ENCODE assay signal across 8 mouse cellular contexts in the genomic region with DNA sequence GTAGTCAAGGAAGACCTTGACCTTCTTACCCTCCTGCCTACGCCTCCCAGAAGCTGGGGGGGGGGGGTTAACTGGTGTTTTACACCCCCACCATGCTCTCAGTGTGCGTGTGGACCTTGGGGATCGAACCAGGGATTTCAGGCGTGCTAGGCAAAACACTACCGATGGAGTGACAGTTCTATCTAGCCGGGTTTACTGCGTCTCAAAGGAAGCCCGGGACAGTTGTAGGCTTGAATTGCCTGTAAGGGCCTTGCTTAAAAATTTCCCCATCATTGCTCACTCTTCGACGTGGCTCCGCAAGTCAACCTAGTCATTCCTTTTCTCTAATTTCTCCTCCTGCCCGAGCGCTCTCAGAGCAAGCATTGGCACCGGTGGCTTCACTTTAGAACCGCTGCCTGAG. TPM values are rescaled to one million over a fixed set of nuclear protein-coding genes. Genes with fewer than 3 reads are reported as not detected.
DNase-seq lines count a peak whose midpoint lies in the region; ATAC-seq lines count a peak whose summit lies in the region.

No protein-coding gene starts in this region.

- ATAC-seq in liver, embryonic 11.5 days (replicated peaks; ENCODE audit: low FRiP score) = 0 out of 2 replicates have a peak, but pooled peaks have one; percentile 10

- WGBS in heart, embryonic 10.5 days = 28% methylated on average over 15 of the region's 15 CpGs
- WGBS in liver, embryonic 11.5 days = 21% methylated on average over 15 of the region's 15 CpGs

- H3K27ac ChIP-seq in heart, embryonic 10.5 days = peak overlapping the region; percentile 90
- H3K27ac ChIP-seq in liver, embryonic 11.5 days (ENCODE audit: low read depth, low read length) = peak overlapping the region; percentile 54; the same call in 1 of the 2 replicates

- peak overlapping the region; percentile 90 for H3K4me3 ChIP-seq in heart, embryonic 10.5 days
- H3K4me3 ChIP-seq in erythroblast, embryonic 14.5 days (replicated peaks) = peak overlapping the region; percentile 97
- peak overlapping the region; percentile 99 for H3K4me3 ChIP-seq in liver, embryonic 11.5 days (ENCODE audit: low read depth, low read length)

- H3K27me3 ChIP-seq in heart, embryonic 10.5 days (ENCODE audit: insufficient read depth, poor library complexity, severe bottlenecking) = no peaks in the 10 kb centered on the region
- no peaks in the 10 kb centered on the region for H3K27me3 ChIP-seq in erythroblast, embryonic 14.5 days (ENCODE audit: control insufficient read depth)
- no peaks in the 10 kb centered on the region for H3K27me3 ChIP-seq in liver, embryonic 11.5 days (replicated peaks; ENCODE audit: control insufficient read depth, insufficient read depth, low read length)

- H3K4me1 ChIP-seq in heart, embryonic 10.5 days = peaks cover 16% of the 10 kb centered on the region
- H3K4me1 ChIP-seq in erythroblast, embryonic 14.5 days (ENCODE audit: control insufficient read depth) = peaks cover 30% of the 10 kb centered on the region
- peaks cover 11% of the 10 kb centered on the region; the same call in 1 of the 2 replicates for H3K4me1 ChIP-seq in liver, embryonic 11.5 days (replicated peaks; ENCODE audit: control insufficient read depth, insufficient read depth, low read length)

- H3K9ac ChIP-seq in liver, embryonic 11.5 days (ENCODE audit: low read depth, low read length) = peak overlapping the region; percentile 94

- no peak for DNase-seq in heart, embryonic 10.5 days (ENCODE audit: low spot score)
- no peak for DNase-seq in heart, adult 11 months
- peak; percentile 59 for DNase-seq in A20 (ENCODE audit: low read depth, low spot score)
- no peak for DNase-seq in liver, embryonic 11.5 days (ENCODE audit: low spot score)
- DNase-seq in embryo, embryonic 10.5 days (ENCODE audit: low spot score) = no peak
- DNase-seq in natural killer cell, adult 2 months (ENCODE audit: low spot score in 2 of 2) = no peak
- no peak for DNase-seq in layer of hippocampus, adult 11-12 months (ENCODE audit: low spot score)

- H3K9me3 ChIP-seq in heart, embryonic 10.5 days = no peaks in the 10 kb centered on the region
- H3K9me3 ChIP-seq in erythroblast, embryonic 14.5 days (ENCODE audit: control insufficient read depth, low read length) = peaks cover 2% of the 10 kb centered on the region; the same call in 1 of the 2 replicates
- H3K9me3 ChIP-seq in liver, embryonic 11.5 days (ENCODE audit: control insufficient read depth, low read length) = no peaks in the 10 kb centered on the region

- peaks cover 16% of the 10 kb centered on the region for H3K36me3 ChIP-seq in heart, embryonic 10.5 days
- peaks cover 25% of the 10 kb centered on the region for H3K36me3 ChIP-seq in erythroblast, embryonic 14.5 days (ENCODE audit: control insufficient read depth)
- peaks cover 2% of the 10 kb centered on the region; the same call in 1 of the 2 replicates for H3K36me3 ChIP-seq in liver, embryonic 11.5 days (ENCODE audit: control insufficient read depth, insufficient read depth, low read length)

- H3K4me2 ChIP-seq in liver, embryonic 11.5 days = peak overlapping the region; percentile 93

RNA-seq across cellular contexts. Expression of a gene that starts 1.6 kb away (rescaled TPM):
- polyA plus RNA-seq in heart, embryonic 10.5 days (2016; fragmentation: Nextera tagmentation; extraction: Ambion mirVana) = 41.4 and 44.2 TPM in 2 replicates
- 1.8 and 2.1 TPM in 2 replicates for polyA plus RNA-seq in erythroblast, embryonic 14.5 days (2012)
- polyA plus RNA-seq in liver, embryonic 11.5 days (2014; fragmentation: Nextera tagmentation; extraction: Ambion mirVana) = 27.0 and 27.4 TPM in 2 replicates

RNA-seq across cellular contexts. Expression of a gene that starts 31.4 kb away (rescaled TPM):
- polyA plus RNA-seq in heart, embryonic 10.5 days (2016; fragmentation: Nextera tagmentation; extraction: Ambion mirVana) = 82.8 and 108 TPM in 2 replicates
- polyA plus RNA-seq in erythroblast, embryonic 14.5 days (2012) = 3.9 and 4.1 TPM in 2 replicates
- 122 and 125 TPM in 2 replicates for polyA plus RNA-seq in liver, embryonic 11.5 days (2014; fragmentation: Nextera tagmentation; extraction: Ambion mirVana)

RNA-seq across cellular contexts. Expression of a gene that starts 50.9 kb away (rescaled TPM):
- polyA plus RNA-seq in heart, embryonic 10.5 days (2016; fragmentation: Nextera tagmentation; extraction: Ambion mirVana) = 69.5 and 80.8 TPM in 2 replicates
- polyA plus RNA-seq in erythroblast, embryonic 14.5 days (2012) = 3.0 and 3.2 TPM in 2 replicates
- polyA plus RNA-seq in liver, embryonic 11.5 days (2014; fragmentation: Nextera tagmentation; extraction: Ambion mirVana) = 50.7 and 52.1 TPM in 2 replicates

RNA-seq across cellular contexts. Expression of a gene that starts 51.4 kb away (rescaled TPM):
- polyA plus RNA-seq in heart, embryonic 10.5 days (2016; fragmentation: Nextera tagmentation; extraction: Ambion mirVana) = 70.5 and 83.4 TPM in 2 replicates
- 3.3 and 5.1 TPM in 2 replicates for polyA plus RNA-seq in erythroblast, embryonic 14.5 days (2012)
- polyA plus RNA-seq in liver, embryonic 11.5 days (2014; fragmentation: Nextera tagmentation; extraction: Ambion mirVana) = 112 and 114 TPM in 2 replicates

Comparison
In these comparisons a context has a peak if more than half of its experiments do, and no peak if none do; other contexts are left out.
1. RNA of a gene that starts 31.4 kb away (polyA plus RNA-seq): 122 to 125 TPM in liver, embryonic 11.5 days and 82.8 to 108 TPM in heart, embryonic 10.5 days; 3.9 to 4.1 TPM in erythroblast, embryonic 14.5 days; every median in the first group is over 10 times any median in the second.
2. RNA of a gene that starts 50.9 kb away (polyA plus RNA-seq): 69.5 to 80.8 TPM in heart, embryonic 10.5 days and 50.7 to 52.1 TPM in liver, embryonic 11.5 days; 3.0 to 3.2 TPM in erythroblast, embryonic 14.5 days; every median in the first group is over 10 times any median in the second.
3. Peak in every context shown above with its lines, with median percentiles within 50 percentile points of each other: H3K4me3 ChIP-seq.